Mouse (Mus musculus) right cerebral cortex, postnatal 4 days (tissue): ENCODE results near the gene Ddx46.
"Not testable (repeated sequence)": the region's sequence is repeated elsewhere in the genome, so short reads cannot be mapped to it uniquely, and the experiment has no call there.

Experiments used
- DNase-seq: peaks from one replicate; pipeline ENCODE4 v3.0.0-alpha.2; 2022

Gene Ddx46

DNA sequence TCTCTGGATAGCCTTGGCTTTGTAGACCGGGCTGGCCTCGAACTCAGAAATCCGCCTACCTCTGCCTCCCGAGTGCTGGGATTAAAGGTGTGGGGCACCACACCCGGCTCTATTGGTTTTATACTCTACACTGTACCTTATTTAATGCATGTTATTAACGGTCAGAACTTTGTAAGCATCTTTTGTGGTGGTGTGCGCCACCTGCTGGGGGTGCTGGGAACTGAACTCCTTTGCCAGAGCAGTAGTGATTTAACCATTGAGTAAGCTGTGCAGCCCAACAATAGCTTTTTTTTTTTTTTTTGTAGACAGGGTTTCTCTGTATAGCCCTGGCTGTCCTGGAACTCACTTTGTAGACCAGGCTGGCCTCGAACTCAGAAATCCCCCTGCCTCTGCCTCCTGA, 5.7 kb downstream of the Ddx46 start:
- DNase-seq: peak; percentile 85

DNA sequence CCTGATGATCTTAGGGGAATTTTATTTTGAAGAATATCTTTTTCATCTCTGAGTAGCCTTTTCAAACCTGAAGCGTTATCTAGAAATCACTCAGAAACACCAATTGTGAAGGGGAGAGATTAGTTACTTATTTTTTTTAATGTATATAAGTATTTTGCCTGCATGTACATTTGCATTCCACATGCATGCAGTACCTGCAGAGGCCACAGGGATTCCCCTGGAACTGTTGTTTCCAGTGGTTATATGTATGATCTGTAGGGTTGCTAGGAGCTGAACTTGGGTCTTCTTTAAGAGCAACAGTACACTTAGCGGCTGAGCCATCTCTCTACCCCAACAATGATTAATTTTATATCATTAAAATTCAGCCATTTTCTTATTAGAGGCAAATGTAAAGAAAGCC, 9.7 kb downstream of the Ddx46 start:
- DNase-seq: peak; percentile 22

DNA sequence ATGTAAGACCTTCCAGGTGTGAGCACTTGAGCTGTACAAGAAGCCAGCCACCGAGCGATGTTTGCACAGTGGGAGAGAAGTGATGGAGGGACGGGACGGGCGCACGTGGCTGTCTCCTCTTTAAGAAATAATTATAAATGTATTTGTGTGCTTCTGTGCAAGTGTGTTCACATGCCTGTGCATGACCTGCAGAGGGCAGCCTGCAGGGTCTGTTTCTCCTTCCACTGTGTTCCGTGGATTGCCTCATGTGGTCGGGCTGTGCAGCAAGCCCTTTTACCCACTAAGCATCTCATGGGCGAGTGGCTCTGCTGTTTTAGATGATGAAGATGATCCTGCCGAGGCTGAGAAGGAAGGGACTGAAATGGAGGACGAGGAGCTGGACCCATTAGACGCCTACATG, 15.3 kb downstream of the Ddx46 start:
- no peak for DNase-seq

DNA sequence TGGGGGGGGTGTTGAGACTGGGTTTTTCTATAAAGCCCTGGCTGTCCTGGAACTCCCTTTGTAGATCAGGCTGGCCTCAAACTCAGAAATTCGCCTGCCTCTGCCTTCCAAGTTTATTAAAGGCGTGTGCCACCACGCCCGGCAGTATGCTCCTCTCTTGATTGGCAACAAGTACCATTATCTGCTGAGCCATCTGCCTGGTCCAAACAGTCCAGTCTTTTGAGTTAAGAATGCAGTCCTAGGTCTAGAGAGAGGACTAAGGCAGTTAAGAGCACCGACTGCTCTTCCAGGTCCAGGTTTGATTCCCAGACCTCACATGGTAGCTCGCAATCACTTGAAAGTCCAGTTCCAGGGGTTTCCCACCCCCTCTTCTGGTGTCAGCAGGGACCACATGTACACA, 16.2 kb downstream of the Ddx46 start:
- no peak for DNase-seq

DNA sequence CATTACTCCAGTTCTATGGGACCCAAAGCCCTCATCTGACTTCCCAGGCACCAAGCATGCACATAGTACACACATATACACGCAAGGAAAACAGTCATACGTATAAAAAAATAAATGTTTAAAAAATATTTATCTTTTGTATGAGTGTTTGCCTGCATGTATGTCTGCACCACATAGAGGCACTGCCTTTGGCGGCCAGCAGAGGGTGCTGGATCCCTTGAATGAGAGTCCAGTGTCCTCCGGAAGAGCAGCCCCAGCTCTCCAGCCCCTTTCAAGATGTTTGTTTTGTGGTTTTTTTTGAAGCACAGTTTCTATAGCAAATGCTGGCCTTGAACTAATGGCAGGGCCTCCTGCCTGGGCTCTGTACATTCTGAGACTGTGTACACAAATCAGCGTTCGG, 33.7 kb downstream of the Ddx46 start:
- peak; percentile 50 for DNase-seq

DNA sequence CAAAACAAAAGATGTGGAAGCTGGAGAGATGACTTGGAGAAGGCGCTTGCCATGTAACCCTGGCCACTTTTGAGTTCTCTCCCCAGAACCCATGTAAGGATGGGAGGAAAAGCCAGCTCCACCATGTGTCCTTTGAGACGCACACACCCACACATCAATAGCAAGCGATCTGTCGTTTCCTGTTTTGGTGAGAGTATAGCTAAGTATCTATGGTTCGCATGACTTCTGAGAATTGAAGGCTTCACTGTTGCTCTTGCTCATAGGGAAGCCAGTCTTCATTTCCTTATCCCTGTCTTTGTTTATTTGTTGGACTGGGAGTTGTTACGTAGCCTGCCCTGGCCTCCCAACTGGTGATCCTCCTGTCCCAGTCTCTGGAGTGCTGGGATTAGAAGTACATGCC, 37.9 kb downstream of the Ddx46 start:
- DNase-seq: no peak

DNA sequence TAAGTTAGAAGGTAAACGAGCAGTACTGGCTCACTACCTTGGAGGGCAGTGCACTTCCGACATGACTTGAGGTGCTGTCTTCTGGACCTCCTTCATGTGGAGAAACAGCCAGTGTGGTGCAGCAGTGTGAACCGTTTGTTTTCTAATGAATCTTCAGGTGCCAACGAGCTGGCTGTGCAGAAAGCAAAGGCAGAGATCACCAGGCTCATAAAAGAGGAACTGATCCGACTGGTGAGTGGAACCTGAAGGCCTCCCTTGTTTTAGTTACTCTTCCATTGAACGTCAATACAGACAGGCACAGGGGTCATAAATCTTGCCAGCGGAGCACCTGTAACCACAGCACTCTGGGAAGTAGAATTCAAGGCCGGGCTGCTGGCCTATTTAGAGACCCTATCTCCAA, 42.5 kb downstream of the Ddx46 start:
- DNase-seq: no peak

DNA sequence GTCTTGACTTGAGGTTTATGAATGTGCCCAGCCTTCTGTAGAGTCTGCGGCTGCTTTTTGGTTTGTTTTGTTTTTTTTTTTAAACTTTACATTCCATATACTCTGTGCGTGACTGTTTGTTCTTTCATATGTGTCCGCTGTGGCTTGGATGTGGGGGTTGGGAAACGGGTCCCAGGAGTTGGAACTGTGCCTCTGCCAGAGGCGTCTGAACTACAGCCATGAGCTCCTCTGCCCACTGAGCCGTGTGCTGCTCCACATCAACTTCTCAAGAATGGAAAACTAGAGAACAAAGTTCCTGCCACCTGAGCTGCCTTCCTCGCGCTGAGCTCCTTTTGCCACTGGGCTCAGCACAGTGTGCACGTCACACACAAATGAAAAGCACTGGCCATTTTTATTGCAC, 47.4 kb downstream of the Ddx46 start:
- no peak for DNase-seq

DNA sequence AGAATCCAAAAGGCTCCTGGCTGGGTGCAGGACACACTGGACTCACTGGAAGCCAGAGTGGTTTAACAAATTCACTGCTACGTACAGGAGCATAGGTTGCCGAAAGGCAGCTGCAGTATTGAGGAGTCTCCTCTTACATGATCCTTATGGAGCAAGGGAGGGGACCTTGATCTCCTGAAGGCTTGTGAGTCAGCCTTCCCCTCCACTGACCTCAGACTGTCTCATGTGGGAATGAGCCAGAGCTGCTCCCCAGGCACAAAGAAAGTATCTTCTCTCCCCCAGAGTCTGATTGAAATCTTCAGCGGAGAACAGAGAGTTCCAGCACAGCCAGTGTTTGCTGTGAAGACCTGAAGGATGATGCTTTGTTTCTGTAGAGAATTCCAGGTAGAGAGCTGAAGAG, 48.8 kb downstream of the Ddx46 start:
- no peak for DNase-seq

DNA sequence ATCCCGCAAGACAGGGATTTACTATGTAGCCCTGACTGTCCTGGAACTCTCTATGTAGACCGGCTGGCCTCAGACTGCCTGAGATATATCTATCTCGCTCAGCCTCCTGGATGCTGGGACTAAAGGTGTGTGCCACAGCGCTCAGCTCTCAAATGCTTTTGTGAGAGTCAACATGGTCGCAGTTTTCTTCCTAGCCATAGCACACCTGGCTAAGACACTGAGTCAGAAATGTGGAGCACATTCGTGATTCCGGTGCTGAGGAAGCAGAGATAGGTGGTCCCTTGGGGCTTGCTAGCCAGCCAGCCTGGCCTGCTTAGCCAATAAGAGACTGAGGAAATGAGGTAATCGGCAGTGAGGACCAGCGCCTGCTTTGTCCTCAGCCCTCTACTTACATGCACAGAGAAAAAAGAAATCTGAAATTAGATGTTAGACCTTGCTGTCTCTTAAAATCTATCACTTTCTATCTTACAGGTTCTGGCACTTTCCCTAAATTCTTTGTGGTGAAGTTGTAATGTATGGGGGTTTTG, 51.3 kb downstream of the Ddx46 start:
- DNase-seq: no peak

DNA sequence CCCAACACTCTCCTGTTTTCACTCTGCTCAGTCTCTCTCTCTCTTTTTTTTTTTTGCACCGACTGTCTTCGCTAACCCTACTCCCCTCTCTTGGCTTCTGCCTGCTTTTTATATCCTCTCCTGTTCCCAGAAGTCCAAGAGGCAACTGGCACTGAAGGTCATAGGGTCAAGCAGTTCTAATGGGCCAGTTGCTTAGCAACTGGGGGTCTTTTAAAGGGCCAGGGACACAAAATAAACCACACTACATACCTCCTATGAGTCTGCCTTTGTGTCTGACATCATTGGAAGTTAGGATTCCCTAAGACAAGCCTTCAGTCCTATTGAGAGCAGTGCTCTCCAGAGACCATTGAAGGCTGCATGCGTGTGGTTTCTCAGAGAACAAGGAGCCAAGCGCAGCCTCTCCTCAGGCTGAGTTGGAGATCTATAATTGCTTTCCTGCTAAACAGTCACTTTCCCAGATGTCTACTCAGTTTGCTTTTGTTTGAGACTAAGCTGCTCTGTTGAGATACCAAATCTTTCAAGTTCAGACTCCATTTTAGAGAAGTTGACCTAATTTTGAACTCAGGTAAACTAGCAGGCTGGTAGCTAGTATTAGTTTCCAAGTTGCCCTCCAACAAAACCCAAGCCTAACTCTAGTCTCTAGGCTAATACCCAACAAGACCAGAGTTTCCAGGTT, 53.2 kb downstream of the Ddx46 start:
- DNase-seq: no peak

DNA sequence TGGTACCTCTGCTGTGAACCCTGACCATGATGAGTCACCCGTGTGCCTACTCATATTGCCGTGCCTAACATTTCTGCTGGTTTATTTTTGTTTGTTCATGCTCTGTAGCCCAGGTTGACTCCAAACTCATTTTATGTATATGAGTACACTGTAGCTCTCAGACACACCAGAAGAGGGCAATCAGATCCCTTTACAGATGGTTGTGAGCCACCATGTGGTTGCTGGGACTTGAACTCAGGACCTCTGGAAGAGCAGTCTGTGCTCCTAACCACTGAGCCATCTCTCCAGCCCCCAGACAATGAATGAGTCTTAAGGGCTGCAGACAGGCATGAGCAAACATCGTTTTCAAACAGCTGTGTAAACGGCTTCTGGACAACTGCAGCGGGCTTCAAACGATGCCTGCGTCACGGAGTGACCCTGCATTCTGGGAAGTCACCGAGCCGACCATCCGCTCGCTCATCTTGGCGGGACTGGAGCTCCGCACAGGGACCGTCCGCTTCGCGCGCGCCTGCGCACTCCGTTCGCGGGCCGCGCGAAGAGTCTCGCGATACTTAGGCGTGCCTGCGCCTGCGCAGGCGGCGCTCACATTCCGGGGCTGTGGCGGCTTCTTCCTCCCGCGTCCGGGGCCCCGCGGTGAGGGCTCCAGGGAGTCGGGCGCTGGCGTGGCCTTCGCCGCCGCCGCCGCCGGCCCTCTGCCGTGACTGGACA, 57.9 kb downstream of the Ddx46 start, which contains the start of gene B230219D22Rik:
B230219D22Rik (plus strand) TSS at position 590 of the 708 bp plus-strand sequence.
- DNase-seq: peak; percentile 91

DNA sequence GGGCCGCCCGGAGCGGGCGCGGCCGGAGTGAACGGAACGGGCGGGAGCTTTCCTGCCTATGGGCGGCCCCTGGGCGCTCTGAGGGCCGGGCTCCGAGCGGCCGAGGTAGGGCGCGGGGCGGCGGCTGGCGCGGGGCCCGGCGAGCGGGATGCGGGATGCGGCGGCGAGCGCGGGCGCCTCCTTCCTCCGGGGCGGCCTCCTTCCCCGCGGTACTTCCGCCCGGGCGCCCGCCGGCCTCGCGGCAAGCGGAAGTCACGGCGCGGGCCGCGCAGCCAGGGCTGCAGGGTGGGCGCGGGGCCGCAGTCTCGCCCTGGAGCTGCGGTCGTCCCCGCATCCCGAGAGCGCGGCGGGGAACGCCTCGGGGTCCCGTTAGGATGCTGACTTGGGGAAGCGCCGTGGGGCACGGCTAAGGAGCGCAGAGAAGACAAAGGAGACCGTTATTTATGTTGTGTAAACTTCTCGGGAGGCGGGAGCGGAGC, 58.5 kb downstream of the Ddx46 start:
- DNase-seq: no peak

DNA sequence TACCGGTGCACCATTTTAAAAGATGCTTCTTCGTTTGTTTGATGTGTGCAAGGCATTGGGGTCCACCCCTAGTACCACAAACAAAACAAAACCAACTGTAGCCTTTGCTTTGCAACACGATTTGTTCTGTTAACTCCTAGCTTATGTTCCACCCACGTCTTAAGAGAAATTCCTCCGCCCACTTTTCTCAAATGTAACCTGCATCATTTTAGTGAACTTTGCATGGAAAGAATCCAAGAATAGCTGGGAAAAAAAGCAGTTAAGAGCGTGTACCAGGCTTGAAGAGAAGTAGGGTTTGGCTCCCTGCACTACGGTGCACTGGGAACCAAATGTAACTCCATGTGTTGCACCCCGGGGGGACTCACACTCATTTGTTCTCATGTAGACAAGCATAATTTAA, 59.3 kb downstream of the Ddx46 start:
- DNase-seq: no peak

DNA sequence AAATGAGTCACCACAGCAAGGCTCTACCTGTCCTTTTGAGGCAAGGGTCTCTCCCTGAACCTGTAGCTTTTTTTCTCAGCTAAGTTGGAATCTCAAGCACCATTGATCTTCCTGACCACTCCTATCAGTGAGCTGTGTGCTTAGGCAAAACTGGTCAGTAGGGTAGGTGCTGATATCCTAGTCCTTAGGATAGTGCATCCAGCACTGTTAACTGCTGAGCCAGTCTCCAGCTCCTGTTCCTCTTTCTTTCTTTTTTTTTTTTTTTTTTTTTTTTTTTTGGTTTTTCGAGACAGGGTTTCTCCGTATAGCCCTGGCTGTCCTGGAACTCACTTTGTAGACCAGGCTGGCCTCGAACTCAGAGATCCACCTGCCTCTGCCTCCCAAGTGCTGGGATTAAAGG, 61.2 kb downstream of the Ddx46 start:
- not testable (repeated sequence) for DNase-seq

DNA sequence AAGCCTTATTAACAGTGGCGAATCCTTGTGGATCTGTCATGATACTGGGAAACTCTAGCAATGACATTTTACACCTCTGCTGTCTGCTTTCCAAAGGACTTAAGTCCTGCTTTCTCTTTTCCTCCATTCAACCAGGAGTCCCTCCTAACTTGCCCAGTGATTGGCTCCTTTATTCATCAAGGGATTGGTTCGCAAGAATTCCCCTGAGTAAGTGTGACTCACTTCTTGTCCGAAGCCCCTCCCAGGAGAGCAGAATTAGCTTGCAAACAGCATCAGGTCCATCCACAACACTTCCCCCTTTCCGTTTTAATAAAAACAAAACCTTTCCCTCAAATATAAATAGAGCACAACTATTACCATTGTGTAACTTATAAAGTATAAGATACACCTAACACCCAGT, 69.5 kb downstream of the Ddx46 start:
- no peak for DNase-seq

DNA sequence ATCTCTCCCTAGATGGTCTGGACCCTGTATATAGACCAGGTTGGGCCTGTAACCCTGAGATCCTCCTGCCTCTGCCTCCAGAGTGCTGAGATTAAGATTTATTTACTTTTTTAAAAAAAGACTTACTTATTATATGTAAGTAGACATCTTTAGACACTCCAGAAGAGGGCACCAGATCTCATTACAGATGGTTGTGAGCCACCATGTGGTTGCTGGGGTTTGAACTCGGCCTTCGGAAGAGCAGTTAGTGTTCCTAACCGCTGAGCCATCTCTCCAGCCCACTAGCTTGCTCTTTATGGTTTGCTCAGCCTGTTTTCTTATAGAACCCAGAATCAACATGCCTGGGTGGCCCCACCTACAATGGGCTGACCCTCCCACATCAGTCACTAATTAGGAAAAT, 78.0 kb downstream of the Ddx46 start:
- DNase-seq: no peak

DNA sequence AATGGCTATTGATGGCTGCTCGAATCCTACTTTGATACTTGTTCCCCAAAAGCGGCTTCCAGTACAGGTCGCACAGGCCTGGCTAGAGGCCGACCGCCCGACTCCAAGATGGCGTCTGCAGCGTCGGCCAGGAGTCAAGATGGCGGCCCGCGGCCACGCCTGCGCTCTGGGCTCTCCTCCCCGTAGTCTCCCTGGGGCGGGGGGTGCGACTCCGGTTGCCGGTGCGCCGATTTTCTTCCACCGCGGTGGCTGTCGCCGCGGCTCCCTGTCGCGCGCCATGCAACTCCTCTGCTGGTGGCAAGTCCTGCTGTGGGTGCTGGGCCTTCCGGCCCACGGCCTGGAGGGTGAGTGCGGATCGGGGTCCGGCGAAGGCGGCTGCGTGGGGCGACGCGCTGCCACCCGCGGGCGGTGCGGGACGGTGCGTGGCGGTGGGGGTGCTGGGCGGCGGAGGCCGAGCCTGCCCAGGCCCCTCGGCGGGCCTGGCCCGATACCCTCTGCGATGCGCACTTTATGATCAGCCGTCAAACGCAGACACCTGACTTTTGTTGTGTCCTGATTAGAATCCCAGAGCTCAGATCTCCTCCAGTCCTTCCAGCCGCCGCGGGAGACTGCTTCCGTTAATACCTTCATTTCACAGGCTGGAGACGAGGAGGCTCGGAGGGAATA, 79.8 kb downstream of the Ddx46 start, which contains the start of gene Txndc15:
Txndc15 (plus strand) TSS at position 150 of the 666 bp plus-strand sequence.
- DNase-seq: peak; percentile 89

DNA sequence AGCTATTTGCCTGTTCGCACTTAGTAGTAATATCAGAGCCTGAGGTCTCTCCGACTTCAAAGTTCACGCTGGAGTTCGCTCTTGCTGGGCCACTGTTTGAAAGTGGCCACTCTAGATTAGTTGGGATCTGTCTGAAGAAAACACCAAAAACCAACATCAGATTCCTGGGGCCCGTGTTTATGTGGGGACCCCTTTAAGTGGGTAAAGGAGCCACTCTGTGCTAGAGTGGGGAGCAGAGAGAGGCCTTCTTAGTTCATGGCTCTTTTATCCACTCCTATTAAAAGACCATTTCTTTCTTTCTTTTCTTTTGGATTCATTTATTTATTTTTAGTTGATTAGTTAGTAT, 80.3 kb downstream of the Ddx46 start:
- no peak for DNase-seq

DNA sequence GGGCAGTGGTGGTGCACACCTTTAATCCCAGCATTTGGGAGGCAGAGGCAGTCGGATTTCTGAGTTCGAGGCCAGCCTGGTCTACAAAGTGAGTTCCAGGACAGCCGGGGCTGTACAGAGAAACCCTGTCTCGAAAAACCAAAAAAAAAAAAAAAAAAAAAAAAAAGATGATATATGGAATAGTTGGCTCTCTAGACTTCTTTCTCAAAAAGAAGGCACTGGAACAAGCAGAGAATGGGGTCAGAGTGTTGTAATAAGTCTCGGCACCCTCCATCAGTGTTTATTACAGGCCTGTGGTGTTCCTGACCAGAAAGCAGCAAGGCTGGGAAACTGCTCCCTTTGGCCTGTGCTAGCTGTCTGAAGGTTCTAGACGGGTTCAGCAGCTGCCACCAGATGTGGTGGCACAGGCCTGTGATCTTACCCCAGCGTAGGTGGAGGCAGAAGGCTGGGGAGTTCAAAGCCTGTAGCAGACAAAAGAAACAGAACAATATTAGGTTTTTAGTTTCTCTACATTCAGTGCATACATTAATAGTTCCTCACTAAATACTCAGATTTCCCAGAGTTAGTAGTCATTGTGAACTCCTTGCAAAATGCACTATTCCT, 81.2 kb downstream of the Ddx46 start:
- DNase-seq: no peak

DNA sequence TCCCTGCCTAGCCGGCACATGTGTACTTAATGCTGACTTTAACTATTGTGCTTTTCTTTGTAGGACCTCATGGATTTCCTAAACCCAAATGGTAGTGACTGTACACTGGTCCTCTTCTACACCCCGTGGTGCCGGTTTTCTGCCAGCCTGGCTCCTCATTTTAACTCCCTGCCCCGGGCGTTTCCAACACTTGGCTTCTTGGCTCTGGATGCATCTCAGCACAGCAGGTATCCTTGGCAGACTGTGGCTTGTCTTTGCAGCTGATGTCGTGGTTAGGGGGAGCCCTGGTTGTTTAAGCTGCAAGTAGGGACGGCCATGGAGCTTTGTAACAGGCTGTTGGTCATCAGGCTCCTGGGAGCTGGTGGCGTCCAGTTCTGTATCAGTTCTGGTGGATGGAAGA, 86.7 kb downstream of the Ddx46 start:
- DNase-seq: no peak

DNA sequence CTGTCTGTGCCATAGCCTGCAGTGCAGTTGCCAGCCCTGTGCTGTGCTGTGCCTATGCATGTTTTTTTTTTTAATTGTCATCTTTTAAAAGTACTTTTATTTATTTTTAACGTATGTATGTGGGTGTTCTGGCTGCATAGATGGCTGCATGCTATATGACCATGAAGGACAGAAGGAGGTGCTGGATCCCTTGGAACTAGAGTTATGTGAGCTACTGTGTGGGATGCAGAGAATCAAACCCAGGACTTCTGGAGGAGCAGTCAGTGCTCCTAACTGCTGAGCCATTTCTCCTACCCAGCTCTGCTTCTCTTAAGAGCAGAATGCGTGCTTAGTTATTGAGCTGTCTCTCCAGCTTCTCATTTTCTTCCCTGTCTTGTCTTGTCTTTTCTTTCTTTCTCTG, 87.2 kb downstream of the Ddx46 start:
- no peak for DNase-seq

DNA sequence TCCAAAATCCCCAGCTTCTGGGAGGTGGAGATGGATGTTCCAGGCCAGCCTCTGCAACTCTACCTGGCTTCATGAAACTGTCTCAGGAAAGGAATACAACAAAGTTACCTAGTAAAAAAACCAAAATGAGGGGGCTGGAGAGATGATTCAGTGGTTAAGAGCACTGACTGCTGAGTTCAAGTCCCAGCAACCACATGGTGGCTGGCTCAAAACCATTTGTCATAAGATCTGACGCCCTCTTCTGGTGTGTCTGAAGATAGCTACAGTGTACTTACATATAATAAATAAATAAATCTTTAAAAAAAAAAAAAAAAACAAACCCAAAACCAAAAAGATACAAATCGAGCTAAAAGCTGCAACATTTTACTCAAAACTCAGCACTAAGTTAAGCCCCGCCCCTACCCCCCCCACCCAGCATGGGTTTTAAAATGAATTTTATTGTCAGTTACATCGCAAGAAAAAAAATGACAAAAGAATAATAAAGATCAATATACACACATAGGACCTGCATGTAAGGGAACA, 91.8 kb downstream of the Ddx46 start:
- DNase-seq: no peak
